Mouse (Mus musculus) CD8-positive naive resting alpha-beta T cell, adult 2 months (primary cell): ENCODE measurements around the gene Tmem107.

Source experiments
- DNase-seq, 2 experiments: peaks; one replicate each; pipeline ENCODE4 v3.0.0; 2022; ENCODE audit warnings: low read depth in 2 of 2, low spot score in 2 of 2

The Tmem107 gene

GRCm38 (mm10) chr11:69073951-69074775 is 3.6 kb downstream of the Tmem107 start:
- no peak for DNase-seq

GRCm38 (mm10) chr11:69074776-69075069 is 4.1 kb downstream of the Tmem107 start:
- no peak for DNase-seq

- no peak for DNase-seq
Observed at GRCm38 (mm10) chr11:69075764-69076479, 5.3 kb downstream of the Tmem107 start.

- no peak for DNase-seq
Observed at GRCm38 (mm10) chr11:69076572-69076971, 6.0 kb downstream of the Tmem107 start.

- DNase-seq: no peak
Observed at GRCm38 (mm10) chr11:69077316-69077715, 6.7 kb downstream of the Tmem107 start.

GRCm38 (mm10) chr11:69078041-69078440 is 7.4 kb downstream of the Tmem107 start:
- no peak for DNase-seq

- no peak for DNase-seq
Observed at GRCm38 (mm10) chr11:69078805-69079438, 8.3 kb downstream of the Tmem107 start.

- no peak for DNase-seq
Observed at GRCm38 (mm10) chr11:69080102-69080854, 9.7 kb downstream of the Tmem107 start.

GRCm38 (mm10) chr11:69080855-69081222 is 10.2 kb downstream of the Tmem107 start:
- no peak for DNase-seq

GRCm38 (mm10) chr11:69081613-69082012 is 11.0 kb downstream of the Tmem107 start:
- no peak for DNase-seq

GRCm38 (mm10) chr11:69085608-69086007 is 15.0 kb downstream of the Tmem107 start:
- DNase-seq: no peak

- DNase-seq: no peak
Observed at GRCm38 (mm10) chr11:69086390-69086789, 15.8 kb downstream of the Tmem107 start.

GRCm38 (mm10) chr11:69087082-69087481 is 16.5 kb downstream of the Tmem107 start:
- no peak for DNase-seq

GRCm38 (mm10) chr11:69087597-69087996 is 17.0 kb downstream of the Tmem107 start:
- DNase-seq: no peak

- peak; percentile 87 to 88 for DNase-seq
Observed at GRCm38 (mm10) chr11:69088103-69088855, 17.7 kb downstream of the Tmem107 start, which contains the start of gene Vamp2. Gene Vamp2, plus strand, starts transcription at chr11:69088490.

GRCm38 (mm10) chr11:69088856-69089615 is 18.4 kb downstream of the Tmem107 start:
- no peak for DNase-seq

- no peak for DNase-seq
Observed at GRCm38 (mm10) chr11:69089616-69090290, 19.1 kb downstream of the Tmem107 start.

GRCm38 (mm10) chr11:69090367-69090766 is 19.8 kb downstream of the Tmem107 start:
- DNase-seq: no peak
